Mouse (Mus musculus): Measurements from ENCODE around the gene AI467606. TPM values are rescaled to one million over a fixed set of nuclear protein-coding genes. Genes with fewer than 3 reads are reported as not detected.

AI467606 gene
- total and polyA plus RNA-seq, 3 experiments, result 51.1 to 101 (median 79.4) TPM

DNA sequence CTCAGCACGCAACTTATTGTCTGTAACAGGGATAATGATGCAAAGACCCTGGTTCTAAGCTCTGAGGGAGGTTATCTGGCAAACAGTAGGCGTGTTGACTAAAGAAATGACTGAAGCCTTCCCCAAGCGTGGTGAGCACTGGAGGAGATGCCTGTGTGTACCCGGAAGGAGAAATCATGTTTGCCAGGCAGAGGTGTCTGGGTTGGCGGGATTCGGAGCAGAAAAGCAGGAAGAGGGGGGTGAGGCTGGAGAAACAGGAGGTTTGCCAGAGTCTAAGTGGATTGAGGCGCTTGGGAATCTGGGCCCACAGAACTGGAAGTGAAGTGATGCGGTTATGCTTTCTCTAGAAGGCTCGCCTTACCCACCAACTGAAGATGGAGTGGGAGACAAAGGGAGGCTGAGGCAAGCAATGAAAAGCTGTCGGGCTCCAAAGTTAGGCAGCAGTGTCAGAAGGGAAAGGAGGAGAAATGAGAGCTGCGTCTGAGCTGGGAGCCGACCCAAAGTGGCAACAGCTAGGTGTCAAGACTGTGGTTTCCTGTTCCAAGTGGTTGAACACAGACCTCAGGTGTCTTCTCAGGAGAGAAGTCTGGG, 21.2 kb downstream of the AI467606 start:
- peak; percentile 57 for DNase-seq (ENCODE audit: low read depth, low spot score)
- H3K79me2 ChIP-seq (ENCODE audit: control insufficient read depth, insufficient read depth, low read length, poor library complexity), result no peaks in the 10 kb centered on the region
- H3K9ac ChIP-seq (ENCODE audit: control insufficient read depth, low read depth, low read length, poor library complexity, severe bottlenecking), result no peak overlapping the region
- H3K27ac ChIP-seq (ENCODE audit: control insufficient read depth, low read depth, low read length), result peak overlapping the region; percentile 56
- H3K36me3 ChIP-seq (ENCODE audit: control insufficient read depth in 1 of 2, insufficient read depth in 2 of 2, low read length in 2 of 2), result peaks cover 0 to 17% of the 10 kb centered on the region in 2 experiments; a peak in 2 of 4 replicates
- H3K27me3 ChIP-seq (ENCODE audit: control insufficient read depth in 1 of 2, insufficient read depth in 2 of 2, low read length in 2 of 2), result no peaks in the 10 kb centered on the region
- no peaks in the 10 kb centered on the region for H3K9me3 ChIP-seq (replicated peaks; ENCODE audit: insufficient read depth, low read length)
- peaks cover 2 to 23% of the 10 kb centered on the region in 2 experiments; a peak in 3 of 4 replicates for H3K4me1 ChIP-seq (ENCODE audit: control insufficient read depth in 1 of 2, insufficient read depth in 2 of 2, low read length in 2 of 2)
- TF ChIP-seq GABPA (IDR thresholded peaks at IDR 0.05; ENCODE audit: low read depth, low read length) (no peak), CHD1 (IDR thresholded peaks at IDR 0.05; ENCODE audit: low read depth, low read length) (no peak), MAZ (IDR thresholded peaks at IDR 0.05; ENCODE audit: low read depth, low read length) (no peak), USF1 (IDR thresholded peaks at IDR 0.05; ENCODE audit: low read depth, low read length) (no peak), MAX (IDR thresholded peaks at IDR 0.05; ENCODE audit: low read length) (no peak)
- H3K4me3 ChIP-seq (ENCODE audit: control insufficient read depth in 1 of 2, insufficient read depth in 1 of 2, low read depth in 2 of 2, low read length in 2 of 2), result no peak overlapping the region

DNA sequence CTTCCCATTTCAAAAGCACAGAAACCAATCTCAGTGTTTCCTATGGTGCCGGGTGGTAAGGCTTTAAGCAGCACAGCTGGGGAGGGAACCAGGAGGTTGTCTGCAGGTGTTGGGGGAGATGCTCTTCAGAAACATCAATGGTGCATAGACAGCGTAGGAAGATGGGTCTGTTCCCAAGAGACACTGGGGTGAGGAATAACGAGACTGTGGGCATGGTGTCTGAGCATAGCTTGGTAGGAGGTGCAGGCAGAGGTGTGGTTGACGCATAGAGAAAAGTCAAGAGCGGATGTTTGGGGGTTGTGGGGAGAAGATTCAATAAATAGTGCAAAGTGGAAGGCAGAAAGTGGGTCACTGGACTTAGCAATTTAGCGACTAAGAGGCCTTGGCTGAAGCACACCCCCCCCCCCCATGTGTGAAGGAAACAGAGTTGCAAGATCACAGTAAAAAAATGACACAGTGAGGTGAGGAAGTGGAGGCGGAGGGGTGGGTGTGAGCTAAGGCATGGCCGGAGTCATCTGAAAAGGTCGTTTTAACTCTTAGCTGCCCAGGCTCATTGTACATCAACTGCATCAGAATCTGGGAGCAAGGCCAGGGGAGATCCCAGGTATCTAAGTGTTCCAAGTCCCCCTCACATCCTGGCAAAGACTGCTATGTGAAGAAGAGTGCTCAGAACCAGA, 21.9 kb downstream of the AI467606 start:
- no peaks in the 10 kb centered on the region for H3K79me2 ChIP-seq (ENCODE audit: control insufficient read depth, insufficient read depth, low read length, poor library complexity)
- peak overlapping the region; percentile 42 for H3K9ac ChIP-seq (ENCODE audit: control insufficient read depth, low read depth, low read length, poor library complexity, severe bottlenecking)

DNA sequence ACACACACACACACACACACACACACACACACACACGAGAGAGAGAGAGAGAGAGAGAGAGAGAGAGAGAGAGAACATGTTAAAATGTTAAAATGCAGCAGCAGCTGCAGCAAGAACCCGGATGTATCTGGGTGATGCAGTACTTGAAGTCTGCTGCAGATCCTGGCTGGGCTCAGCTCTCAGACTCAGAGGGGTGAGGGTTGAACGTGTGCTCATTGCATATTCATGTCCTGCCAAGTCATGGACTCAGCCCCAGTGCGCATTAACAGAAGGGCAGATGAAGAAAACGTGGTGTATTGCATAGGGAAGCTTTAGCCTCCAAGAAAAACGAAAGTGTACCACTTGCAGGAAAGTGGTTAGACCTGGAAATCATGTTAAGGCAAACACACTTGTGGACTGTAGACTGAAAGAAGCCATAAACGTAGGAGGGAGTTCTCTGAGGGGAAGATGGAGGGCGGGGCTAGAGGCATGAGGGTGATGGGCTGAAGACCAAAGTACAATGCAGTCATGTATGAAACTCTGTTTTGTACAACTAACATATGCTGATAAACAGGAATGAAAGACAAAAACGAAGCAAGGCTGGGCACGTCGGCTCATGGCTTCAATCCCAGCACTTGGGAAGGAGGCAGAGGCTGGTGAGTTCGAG, 22.6 kb downstream of the AI467606 start:
- TF ChIP-seq BHLHE40 (IDR thresholded peaks at IDR 0.05; ENCODE audit: borderline replicate concordance, low read depth, low read length) (no peak), CHD1 (IDR thresholded peaks at IDR 0.05; ENCODE audit: low read depth, low read length) (no peak), MYB (IDR thresholded peaks at IDR 0.05; ENCODE audit: low read depth, low read length) (no peak), ZMIZ1 (IDR thresholded peaks at IDR 0.05; ENCODE audit: low read depth, low read length) (no peak), HCFC1 (IDR thresholded peaks at IDR 0.05; ENCODE audit: low read depth, low read length) (no peak), USF2 (IDR thresholded peaks at IDR 0.05; ENCODE audit: borderline replicate concordance in 1 of 2, insufficient read depth in 1 of 2, low read depth in 1 of 2, low read length in 2 of 2) (no peak), RAD21 (IDR thresholded peaks at IDR 0.05; ENCODE audit: low read depth, low read length) (no peak), NRF1 (IDR thresholded peaks at IDR 0.05; ENCODE audit: insufficient read depth, low read depth, low read length, poor library complexity, severe bottlenecking) (no peak)
- H3K36me3 ChIP-seq (ENCODE audit: control insufficient read depth in 1 of 2, insufficient read depth in 2 of 2, low read length in 2 of 2), result peaks cover 0 to 17% of the 10 kb centered on the region in 2 experiments; a peak in 2 of 4 replicates
- H3K4me3 ChIP-seq (ENCODE audit: control insufficient read depth in 1 of 2, insufficient read depth in 1 of 2, low read depth in 2 of 2, low read length in 2 of 2), result no peak overlapping the region
- peak overlapping the region; percentile 11; the same call in 1 of the 2 replicates for H3K27ac ChIP-seq (ENCODE audit: control insufficient read depth, low read depth, low read length)
- peaks cover 2 to 28% of the 10 kb centered on the region in 2 experiments; a peak in 3 of 4 replicates for H3K4me1 ChIP-seq (ENCODE audit: control insufficient read depth in 1 of 2, insufficient read depth in 2 of 2, low read length in 2 of 2)
- no peak for DNase-seq (ENCODE audit: low read depth, low spot score)
- H3K79me2 ChIP-seq (ENCODE audit: control insufficient read depth, insufficient read depth, low read length, poor library complexity), result no peaks in the 10 kb centered on the region
- H3K9ac ChIP-seq (ENCODE audit: control insufficient read depth, low read depth, low read length, poor library complexity, severe bottlenecking), result no peak overlapping the region
- no peaks in the 10 kb centered on the region for H3K9me3 ChIP-seq (replicated peaks; ENCODE audit: insufficient read depth, low read length)
- no peaks in the 10 kb centered on the region for H3K27me3 ChIP-seq (ENCODE audit: control insufficient read depth in 1 of 2, insufficient read depth in 2 of 2, low read length in 2 of 2)

More for the DNA sequence above, 21.9 kb downstream of the AI467606 start:
- no peak for DNase-seq (ENCODE audit: low read depth, low spot score)
- Histone ChIP-seq H3K36me3 (ENCODE audit: control insufficient read depth in 1 of 2, insufficient read depth in 2 of 2, low read length in 2 of 2) (peaks cover 0 to 17% of the 10 kb centered on the region in 2 experiments; a peak in 2 of 4 replicates), H3K4me3 (ENCODE audit: control insufficient read depth in 1 of 2, insufficient read depth in 1 of 2, low read depth in 2 of 2, low read length in 2 of 2) (no peak overlapping the region), H3K27me3 (ENCODE audit: control insufficient read depth in 1 of 2, insufficient read depth in 2 of 2, low read length in 2 of 2) (no peaks in the 10 kb centered on the region), H3K9me3 (replicated peaks; ENCODE audit: insufficient read depth, low read length) (no peaks in the 10 kb centered on the region), H3K27ac (ENCODE audit: control insufficient read depth, low read depth, low read length) (peak overlapping the region; percentile 56), H3K4me1 (ENCODE audit: control insufficient read depth in 1 of 2, insufficient read depth in 2 of 2, low read length in 2 of 2) (peaks cover 2 to 28% of the 10 kb centered on the region in 2 experiments; a peak in 3 of 4 replicates)
- TF ChIP-seq MXI1 (IDR thresholded peaks at IDR 0.05; ENCODE audit: low read depth, low read length), result no peak
- TF ChIP-seq RCOR1 (IDR thresholded peaks at IDR 0.05; ENCODE audit: low read depth, low read length), result no peak
- TF ChIP-seq HCFC1 (IDR thresholded peaks at IDR 0.05; ENCODE audit: low read depth, low read length), result no peak
- TF ChIP-seq NELFE (IDR thresholded peaks at IDR 0.05; ENCODE audit: low read depth, low read length), result no peak; the same call in 1 of the 2 replicates
- TF ChIP-seq TCF12 (IDR thresholded peaks at IDR 0.05; ENCODE audit: low read depth, low read length), result no peak
- TF ChIP-seq CHD1 (IDR thresholded peaks at IDR 0.05; ENCODE audit: low read depth, low read length), result no peak
- TF ChIP-seq CHD2 (IDR thresholded peaks at IDR 0.05; ENCODE audit: low read length), result no peak
- TF ChIP-seq GABPA (IDR thresholded peaks at IDR 0.05; ENCODE audit: low read depth, low read length), result no peak
- TF ChIP-seq KAT2A (conservative IDR thresholded peaks at IDR 0.05; ENCODE audit: low read depth, low read length), result no peak
- TF ChIP-seq EP300 (IDR thresholded peaks at IDR 0.05; ENCODE audit: low read depth in 1 of 2, low read length in 2 of 2), result no peak

All from MEL (cell line).